Mouse (Mus musculus) adrenal gland, adult 2 months (tissue): ENCODE data around the gene Dao. TPM values are rescaled to one million over a fixed set of nuclear protein-coding genes. Genes with fewer than 3 reads are reported as not detected.

Experiments used
- DNase-seq: peaks from one replicate; pipeline ENCODE4 v3.0.0; 2021
- polyA plus RNA-seq: library from polyadenylated mRNA; depleted of rRNA; stranded (reverse); fragments of >200 nt; gene quantifications from 2 replicates; pipeline ENCODE4 v1.2.3, GENCODE M21; 2012
- total RNA-seq, 2 experiments: library from RNA; stranded (reverse); gene quantifications; 2 replicates each; pipeline ENCODE4 v1.2.3; 2021

Dao gene
- total and polyA plus RNA-seq, 3 experiments = not detected

DNA sequence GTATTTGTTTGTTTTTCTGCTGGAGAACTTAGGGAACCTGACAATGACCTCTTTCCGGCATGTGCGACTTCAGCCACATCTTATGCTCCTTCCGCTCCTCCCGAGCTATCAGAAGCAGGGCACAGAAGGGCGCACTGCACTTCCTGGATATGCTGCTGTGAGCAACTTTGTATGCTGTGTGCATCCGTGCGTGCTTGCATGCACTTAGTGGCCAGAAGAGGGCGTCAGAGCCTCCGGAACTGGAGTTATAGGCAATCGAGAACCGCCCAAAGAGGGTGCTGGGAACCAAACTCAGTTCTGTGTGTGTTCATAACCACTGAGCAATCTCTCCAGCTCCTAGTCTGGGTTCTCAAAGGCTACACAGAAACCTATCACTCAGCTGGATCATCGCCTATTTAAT is 27.1 kb downstream of the Dao start:
- DNase-seq = no peak

DNA sequence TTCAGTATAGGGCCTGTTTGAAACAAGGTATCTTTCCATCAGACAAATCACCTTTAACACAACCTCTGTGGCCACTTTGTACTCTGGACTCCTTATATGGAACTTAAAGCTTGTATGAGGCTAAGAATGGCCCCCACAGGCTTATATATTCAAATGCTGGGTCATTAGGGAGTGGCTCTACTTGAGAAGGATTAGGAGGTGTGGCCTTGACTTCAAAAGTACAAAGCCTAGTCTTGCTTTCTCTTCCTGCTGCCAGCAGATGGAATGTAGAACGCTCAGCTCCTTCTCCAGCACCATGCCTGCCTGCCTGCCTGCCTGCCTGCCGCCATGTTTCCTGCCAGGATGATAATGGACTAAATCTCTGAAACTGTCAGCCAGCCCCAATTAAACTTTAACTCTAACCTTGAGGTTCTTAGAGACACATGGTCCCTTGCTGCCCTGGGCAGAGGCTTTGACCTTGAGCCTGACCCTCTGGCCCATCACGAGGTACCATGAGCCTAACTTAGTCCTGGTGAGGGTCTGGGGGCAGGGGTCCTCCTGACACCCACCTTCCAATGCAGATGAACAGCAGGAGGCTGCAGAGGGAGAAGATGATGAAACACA is 28.8 kb downstream of the Dao start:
- DNase-seq = no peak

DNA sequence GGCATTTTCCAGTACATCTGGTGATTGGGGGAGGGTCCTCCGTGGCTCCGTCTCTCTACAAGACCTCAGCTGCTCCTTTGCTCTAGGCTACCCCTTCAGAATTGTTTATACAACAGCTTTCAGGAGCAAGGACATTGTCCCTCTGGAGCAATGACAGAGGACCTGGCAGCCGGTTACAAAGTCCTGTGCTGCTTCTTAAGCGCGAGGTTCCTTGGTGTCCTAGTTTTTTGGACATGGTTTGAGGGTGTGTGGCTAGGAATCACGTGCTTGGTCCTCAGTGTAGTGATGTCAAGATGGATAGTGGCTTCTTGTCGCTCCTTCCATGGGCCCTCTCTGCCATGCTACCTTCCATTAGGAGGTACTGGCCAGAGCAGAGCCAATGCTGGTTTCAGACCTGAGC is 30.9 kb downstream of the Dao start:
- no peak for DNase-seq

DNA sequence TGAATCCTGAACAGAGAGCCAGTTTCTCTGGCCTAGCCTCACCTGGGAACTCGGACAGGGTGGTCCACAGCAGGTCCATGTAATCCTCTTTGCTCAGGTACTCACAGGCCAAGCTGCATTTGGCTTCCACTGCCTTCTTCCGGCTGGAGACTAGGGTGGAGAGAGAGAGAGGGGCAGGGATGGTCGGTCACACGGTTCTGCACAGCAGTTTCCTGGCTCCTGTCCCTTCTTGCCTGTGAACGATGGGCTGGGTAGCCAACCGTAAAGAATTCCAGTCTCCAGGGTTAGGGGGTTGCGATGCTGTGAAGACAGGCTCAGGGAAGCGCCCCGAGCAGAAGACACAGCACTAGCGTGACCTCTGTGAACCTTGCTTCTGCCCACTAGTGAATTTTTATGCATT is 31.6 kb downstream of the Dao start:
- DNase-seq = no peak

DNA sequence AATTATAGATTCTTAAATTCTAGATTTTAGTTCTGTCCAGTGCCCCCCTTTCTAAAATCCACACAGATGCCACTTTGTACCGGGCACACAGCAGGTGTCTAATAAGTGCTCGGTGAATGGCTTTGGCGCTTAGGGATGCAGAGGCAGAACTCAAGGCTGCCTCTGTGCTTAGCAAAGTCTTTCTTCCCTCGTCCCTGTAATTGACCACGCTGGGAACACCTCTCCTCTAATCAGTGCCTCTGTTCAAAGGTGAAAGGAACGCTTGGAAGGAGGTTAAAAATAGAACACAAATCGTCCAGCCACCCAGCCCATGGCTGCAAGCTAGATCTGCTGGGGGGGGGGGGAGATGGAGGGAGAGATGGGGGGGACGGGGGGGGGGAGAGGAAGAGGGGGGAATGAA is 37.0 kb downstream of the Dao start:
- DNase-seq = no peak

DNA sequence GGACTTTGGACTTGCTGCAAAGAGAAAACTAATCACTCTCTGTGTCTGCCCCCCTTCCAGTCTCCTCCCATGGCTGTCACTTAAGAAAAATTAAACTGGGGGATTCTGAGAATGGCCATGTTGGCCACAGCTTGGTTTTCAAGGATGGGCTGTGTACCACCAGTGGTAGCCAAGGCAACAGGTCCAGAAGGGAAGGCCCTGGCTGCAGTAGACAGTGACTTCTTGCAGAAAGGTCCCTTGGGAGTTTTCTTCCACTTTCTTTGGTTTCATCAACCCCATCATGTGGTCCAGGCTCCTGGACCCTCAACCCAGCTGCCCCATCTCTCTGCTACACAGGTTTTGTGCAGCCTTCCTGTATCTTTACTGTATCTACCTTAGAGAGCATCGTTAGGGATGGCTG is 37.4 kb downstream of the Dao start:
- no peak for DNase-seq

DNA sequence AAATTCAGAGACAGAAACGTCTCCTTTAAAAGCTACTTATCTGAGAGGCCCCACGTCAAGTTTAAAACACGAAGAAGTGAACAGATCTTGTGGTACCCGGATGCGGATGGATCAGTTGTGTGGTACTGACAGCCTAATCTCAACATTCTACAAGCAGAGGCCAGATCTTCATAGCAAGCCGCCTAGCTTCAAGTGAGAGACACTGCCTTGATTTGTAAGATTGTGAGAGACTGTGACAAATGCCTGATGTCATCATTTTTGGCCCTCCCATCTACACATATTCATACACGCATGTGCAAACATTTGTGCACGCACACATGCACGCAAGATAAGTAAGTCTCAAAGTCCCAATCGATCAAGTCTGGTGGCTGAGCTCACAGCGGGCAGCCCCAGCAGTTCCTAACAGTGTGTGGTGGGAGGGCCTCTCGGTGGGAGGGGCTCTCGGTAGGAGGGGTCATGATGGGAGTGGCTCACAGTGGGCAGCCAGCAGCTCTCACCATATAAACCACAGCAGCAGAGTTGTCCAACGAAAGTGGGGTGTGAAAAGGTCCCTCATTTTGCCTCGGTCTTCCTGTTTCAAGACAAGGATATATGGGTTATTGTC is 37.9 kb downstream of the Dao start:
- peak; percentile 56 for DNase-seq

DNA sequence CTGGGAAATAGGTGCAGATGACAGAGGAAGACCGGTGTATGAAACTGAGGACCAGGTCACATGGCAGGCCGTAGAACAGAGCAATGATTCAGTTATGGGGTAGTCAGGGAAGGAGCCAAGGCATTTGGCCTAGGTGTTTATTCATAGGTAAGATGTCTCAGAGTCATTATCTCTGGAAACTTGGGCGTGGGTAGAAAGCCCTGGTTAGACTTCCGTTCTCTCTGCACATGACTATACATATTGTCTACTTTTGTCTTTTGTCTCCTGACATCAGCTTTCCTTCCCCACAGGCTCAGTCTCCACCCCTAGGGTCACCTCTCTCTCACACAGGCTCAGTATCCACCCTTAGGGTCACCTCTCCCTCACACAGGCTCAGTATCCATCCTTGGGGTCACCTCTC is 40.3 kb downstream of the Dao start:
- DNase-seq = no peak

DNA sequence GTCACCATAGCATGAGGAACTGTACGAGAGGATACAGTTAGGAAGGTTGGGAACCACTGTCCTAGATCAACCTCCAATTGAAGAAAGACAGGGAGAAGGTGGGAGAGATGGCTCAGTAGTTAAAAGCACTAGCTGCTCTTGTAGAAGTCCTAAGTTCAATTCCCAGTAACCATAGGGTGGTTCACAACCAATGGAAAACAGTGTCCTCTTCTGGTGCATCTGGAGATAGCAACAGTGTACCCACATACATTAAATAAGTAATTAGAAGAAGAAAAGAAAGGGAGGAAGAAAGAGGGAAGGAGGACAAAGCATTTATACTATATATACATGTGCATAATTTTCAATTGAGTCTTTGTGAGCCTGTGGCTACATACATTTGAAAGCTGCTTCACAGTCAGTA is 41.6 kb downstream of the Dao start:
- no peak for DNase-seq

DNA sequence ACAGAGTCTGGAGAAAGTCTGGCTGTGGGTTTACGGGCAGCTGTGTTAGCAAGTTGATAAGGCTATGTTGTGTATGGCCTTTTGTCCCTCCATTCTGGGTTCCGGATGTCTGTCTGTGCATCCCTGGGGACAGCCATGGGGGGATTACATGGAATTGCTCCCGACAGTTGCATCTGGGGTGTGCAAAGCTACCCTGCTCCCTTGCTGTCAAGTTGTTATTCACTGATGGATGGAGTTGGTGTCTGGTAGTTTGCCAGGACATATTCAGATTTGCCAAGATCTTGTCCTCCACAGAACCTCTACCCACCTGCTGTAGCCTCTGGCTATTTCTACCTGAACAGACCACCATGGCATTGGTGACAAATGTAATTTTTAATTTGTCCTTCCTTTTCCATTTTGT is 42.6 kb downstream of the Dao start:
- DNase-seq = no peak

DNA sequence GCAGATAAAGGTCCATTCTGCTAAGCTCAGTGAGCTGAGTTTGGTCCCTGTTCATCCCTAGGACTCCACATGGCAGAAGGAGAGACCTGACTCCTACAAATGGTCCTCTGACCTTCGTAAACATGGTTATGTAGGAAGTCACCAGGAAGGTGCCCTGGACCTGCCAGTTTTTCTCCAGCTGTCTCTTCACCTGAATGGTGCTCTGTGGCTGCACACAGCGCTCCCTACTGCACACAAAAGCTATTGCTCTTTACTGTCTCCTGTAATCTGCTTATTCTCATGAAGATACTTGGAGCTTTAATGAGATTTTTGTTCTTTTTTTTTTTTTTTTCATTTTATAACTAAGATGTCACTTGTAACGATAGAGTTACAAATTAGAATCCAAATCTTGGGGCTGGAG is 43.1 kb downstream of the Dao start:
- DNase-seq = no peak

DNA sequence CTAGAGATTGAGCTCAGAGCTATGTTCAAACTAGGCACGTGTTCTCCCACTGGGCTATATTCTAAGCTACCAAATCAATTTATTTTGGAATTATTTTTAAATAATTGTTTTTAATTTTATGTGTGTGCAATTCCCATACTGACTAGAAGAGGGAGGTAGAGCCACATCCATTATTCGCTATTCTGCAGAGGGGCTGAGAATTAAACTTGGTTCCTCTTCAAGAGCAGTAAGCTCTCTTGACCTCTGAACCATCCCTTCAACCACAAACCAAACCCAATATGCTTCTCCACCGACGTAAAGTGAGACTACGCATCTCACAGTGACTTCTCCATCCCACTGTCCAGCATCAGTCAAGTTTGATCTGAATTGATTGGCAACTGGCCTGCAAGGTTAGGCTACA is 43.7 kb downstream of the Dao start:
- DNase-seq = no peak

DNA sequence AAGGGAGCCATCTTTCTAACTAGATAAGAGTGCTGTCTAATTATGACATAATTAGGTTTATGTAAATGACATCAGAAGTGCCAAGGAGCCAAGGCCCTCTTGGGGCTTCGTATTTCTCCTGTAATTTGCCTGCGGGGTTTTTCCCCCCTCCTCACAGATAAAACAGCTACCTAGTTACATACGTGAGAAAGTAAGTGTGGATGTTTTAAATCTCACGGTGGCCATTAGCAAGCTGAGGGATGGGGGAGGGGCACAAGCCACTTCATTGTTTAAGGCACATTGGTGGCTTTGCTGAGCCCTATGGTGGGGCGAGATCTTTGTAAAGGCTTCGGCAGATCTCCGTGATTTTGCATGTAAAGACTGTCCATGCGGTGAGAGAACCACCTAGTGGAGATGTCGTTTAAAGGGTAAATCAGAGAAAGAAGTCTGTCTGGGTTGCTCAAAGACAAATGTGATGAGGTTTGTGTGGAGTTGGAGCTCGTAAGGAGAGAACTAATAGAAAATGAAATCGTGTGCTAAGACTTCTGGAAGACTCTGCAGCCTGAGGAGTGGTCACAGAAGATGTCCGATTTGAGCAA is 45.3 kb downstream of the Dao start:
- no peak for DNase-seq

DNA sequence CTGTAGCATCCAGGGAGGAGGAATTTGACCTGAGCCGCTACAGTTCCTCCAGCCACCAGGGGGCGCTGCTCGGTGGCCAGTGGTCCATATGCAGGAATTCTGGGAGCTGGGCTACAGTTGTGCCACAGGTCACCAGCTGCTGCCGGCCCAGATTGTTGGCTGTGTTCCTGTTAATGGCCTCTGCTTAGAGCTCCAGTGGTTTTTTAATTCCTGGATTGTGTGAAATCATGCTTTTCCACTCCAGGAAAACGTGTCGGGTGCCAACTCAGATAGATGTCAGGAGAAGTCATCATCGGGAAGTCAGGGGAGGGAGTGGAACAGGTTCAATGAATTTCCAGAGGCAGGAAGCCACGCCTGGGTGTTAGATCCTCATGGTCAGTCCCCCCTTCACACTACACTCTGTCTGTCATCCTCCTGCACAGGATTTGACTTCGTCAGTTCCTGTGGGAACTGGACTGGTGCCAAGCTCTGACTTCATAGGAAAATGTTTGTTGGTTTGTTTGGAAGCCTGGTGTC is 48.8 kb downstream of the Dao start:
- peak; percentile 82 for DNase-seq

DNA sequence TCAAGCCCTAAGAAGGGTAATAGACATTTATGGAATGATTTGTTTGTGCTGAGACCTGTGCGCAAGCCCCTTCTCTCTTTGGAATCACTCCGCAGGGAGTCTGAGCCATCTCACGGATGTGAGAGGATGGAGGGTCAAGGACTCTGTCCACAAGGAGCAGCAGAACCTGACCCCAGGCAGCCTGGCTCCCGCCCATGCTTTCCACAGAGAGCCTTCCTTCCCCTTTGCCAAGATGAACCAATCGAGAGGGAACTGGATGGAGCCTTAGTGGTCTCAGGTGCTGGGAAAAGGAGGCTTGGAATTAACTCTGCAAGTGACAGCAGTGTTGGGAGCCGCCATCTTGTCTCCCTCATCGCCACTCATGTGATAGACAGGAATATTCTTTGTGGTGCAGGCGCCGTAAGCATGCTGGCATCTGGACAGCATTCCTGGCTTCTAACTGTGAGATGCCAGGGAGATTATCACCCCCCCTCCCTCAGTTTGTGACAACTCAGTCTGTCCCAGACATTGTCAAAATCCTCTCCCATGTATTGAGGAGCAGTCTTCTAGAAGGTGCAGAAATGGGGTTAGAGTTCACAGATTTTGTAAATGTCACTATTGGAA is 53.7 kb downstream of the Dao start:
- no peak for DNase-seq

DNA sequence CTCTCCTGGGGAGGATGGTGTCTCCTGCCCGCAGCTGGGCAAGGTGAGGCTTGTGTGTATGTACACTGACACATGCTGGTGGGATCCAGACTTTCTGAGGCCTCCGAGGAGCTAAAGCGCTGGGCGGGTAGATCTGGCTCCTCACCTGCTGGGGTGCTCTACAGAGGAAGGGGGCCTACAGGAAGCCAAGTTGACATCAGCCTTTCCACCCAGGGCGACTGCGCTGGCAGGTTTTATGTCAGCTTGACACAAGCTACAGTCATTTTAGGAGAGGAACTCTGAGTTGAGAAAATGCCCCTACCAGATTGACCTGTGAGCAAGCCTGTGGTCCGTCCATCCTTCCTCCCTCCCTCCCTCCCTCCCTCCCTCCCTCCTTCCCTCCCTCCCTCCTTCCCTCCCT is 58.2 kb downstream of the Dao start:
- DNase-seq = no peak

DNA sequence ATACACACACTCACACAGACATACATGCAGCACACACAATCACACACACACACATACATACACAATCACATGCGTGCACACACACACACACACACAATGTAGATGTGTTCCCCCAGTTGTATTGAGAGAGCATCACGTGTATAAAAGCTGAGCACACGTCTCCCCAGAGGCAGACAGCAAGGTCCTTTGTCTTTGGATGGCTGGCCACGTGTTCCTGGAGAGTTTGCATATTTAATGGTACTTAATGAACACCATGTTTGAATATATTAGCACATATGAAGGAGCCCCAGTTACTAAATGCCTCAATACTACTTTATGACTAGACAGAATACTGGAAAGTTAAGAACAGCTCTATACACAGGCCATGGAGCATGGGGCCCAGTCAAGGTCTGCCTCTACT is 60.5 kb downstream of the Dao start:
- DNase-seq = no peak

DNA sequence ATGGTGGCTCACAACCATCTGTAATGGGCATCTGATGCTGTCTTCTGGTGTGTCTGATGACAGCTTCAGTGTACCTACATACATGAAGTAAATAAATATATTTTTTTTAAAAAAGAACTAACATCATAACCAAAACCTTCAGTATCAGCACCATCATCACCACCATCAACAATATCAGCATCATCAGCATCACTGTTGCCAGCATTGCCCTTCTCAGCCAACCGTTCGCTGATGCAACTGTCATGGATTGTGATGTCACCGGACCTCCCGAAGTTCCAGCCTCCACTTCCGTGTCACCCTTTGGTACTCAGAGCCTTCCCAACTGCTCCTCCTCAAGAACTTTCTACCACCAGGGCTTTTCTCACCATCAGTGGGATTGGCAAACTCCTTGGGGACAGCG is 61.7 kb downstream of the Dao start, which contains the start of gene Usp30:
Gene Usp30, plus strand, starts transcription at position 301 of the 400 bp plus-strand sequence.
- DNase-seq = no peak

DNA sequence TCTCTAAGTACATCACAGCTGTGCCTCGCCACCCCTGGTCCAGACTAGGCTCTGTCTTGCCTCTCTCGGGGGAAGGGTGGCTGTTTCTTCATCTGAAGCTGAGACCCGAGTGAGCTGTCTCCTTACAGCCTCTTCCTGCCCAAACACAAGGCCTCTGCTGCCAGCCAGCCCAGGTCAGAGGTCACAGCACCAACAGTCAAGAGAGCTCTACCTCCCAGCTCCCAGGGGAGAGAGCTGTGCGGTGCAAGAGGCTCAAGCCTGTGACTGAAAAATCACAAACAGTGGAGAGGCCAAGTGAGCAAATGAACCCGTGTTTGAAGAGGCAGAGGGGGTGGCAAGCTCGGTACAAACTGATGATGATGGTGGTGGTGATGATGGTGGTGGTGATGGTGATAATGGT is 63.1 kb downstream of the Dao start:
- DNase-seq = no peak

DNA sequence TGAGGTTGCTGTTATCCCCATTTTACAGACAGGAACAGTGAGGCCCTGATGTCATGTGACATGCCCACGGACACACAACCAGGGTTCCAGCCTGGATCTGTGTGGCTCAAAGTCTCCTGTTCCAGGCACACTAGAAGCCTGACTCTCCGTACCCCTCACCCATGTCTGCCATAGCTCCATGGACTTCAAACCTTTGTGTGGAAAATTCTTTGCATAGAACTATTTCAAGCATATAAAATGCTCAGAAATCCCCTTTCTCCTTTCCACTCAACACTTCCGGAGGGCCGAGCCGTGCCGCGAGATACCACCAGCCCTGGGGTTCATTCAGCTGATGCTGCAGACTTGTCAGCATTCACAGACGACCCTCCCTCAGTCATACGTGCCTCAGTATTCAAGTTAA is 64.0 kb downstream of the Dao start:
- DNase-seq = no peak

DNA sequence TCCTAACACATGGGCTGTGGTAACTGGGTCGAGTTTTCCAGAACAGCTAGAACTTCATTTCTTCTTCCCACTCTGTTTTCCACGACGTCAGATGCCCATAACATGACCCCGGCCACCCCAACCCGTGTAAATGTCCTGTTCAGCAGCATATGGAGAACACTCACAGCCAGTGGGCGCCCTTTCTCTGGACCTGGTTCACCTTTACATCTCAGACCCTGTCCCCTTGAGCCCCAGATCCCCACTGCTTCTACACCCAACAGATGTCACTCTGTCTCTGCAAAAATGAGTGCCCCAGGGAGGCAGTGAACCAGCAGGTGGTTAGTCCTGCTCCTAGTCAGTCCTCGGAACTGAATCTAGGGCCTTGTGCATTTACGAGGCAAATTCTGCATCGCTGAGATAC is 64.5 kb downstream of the Dao start:
- DNase-seq = no peak

DNA sequence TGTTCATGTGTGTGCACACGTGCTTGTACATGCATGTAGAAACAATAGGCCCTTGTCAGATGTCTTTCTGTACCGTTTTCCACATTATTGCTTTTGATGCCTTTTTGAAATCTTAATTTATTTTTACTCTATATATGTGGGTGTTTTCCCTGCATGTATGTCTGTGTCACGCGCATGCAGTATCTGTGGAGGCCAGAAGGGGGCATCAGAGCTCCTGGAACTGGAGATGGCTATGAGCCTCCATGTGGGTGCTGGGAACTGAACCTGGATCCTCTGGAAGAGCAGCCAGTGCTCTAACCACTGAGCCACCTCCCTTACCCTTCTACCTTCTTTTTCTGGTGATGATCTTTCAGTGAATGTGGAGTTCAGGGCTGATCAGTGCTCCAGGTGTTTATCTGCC is 67.4 kb downstream of the Dao start:
- no peak for DNase-seq

DNA sequence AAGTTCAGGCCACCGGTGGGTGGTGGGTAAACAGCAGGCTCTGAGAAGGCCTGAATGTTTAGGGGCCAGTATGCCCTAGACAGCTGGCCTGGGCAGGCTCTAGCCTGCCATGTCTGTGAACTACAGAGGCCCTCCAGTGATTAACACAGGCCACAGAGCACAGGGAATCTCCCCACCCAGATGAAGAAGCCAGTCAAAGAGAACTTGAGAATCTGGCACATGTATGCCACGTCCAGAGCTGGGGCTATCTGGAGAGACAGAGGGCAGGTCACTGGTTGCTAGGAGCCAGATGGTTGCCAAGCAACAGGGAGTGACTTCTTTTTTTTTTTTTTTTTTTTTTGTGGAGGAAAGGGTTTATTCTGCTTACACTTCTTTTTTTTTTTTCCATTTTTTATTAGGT is 68.8 kb downstream of the Dao start:
- DNase-seq = no peak
